Mouse (Mus musculus) frontal cortex, postnatal 25 days (tissue): ENCODE measurements around the gene Fads3.

Experiments
- DNase-seq, 2 experiments: peaks; one replicate each; pipeline ENCODE4 v3.0.0; 2022; ENCODE audit warnings: low spot score in 2 of 2

Gene Fads3

DNA sequence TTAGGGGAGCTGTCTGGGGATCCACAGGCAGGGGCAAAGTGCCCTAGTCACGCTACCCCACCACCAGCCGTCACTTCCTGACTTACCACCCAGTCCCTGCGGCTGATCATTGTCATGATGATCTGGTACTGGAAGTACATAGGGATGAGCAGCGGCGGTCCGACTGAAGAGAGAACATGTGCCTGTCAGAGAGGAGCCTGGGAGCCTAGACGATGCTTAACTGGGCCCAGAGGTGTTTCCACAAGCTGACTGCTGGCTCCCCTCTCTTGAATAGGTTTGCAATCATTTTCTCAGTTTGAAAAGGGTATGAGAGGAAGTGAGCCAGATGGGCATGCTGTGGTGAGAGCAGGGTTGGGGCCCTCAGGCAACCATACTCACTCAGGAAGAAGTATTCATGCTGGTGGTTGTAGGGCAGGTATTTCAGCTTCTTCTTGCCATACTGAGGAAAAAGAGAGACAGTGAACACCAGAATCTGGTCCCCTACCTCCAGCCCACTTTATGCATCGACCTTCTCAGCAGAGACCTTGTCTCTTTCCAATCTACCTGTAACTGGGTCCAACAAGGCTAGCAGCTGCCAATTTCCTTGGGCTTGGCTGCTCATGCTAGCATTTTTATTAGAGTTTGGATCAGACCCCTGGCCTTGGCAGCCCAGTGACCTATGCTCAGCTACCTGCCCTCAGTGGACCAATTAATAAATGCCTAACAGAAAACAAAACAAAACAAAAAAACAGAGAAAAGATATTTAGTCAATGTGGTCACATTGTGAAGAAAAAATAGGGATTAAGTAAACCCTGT lies 29.0 kb downstream of the Fads3 start:
- DNase-seq: no peak

DNA sequence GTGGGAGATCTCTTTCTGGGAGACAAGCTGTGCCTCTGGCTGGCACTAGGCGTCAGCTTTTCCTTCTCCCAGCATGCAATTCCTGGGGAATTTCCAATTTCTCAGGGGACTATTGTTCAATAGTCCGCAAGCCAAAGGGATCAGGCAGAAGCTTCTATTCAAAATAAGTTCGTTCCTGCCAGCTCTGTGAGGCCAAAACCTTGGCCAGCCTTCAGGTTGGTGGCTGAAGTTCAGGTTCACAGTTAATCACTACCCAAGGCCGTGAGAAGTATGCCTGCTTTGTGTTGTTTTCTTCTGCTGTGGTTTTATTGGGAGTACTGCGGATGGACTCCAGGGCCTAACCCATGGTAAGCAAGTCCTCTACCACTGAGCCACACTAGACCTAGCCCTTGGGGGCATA lies 29.8 kb downstream of the Fads3 start:
- DNase-seq: no peak

DNA sequence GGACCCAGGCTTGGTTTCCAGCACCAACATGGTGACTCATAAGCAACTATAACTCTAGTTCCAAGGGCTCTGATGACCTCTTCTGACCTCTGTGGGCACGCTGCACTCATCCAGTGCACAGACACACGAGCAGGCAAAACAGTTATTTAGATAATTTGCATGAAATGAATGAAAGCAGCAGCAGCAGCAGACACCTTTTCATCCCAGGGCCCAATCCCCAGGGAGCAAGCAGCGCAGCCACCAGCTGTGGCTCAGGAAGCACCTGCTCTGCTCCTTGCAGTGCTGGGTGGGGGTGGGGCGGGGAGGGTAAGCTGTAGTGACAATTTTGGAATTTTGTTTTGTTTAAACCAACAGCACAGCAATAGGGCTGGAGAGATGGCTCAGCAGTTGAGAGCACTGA lies 30.5 kb downstream of the Fads3 start:
- no peak for DNase-seq

DNA sequence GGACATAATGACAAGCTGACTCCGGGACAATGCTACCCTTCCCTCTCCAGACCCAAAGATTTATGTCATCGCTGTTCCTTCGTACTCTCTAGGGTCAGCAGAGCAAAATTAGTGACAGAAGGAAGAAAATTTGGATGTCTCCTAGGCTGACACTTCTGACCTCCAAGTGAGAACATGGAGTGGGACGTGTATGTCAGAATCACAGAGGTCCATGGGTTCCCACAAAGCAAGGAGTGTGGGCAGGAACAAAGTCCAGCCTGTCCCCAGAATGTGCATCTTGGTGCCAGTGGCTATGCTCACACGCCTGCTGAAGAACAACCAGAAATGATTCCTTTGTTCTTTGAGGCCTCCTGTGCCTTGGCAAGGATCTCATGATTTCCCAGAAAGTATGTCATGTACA lies 31.8 kb downstream of the Fads3 start:
- DNase-seq: no peak

DNA sequence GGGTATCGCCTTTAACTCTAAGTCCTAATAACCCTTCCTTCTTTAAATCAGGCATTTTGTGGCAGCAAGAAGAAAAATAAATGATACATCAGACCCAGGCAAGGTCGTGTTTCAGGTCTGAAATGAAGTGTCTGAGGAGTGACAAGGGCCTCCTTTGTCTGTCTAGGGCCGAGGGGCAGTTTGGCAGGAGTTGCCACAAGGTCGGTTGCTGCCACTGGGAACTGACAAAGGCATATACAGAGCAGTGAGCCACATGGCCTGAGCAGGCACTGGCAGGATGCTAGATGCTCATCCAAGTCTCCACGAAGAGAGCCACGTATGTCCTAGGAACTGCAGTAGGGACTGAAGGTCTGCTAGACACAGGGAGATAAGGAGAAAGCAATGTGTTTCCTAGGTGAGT lies 37.0 kb downstream of the Fads3 start:
- no peak for DNase-seq

DNA sequence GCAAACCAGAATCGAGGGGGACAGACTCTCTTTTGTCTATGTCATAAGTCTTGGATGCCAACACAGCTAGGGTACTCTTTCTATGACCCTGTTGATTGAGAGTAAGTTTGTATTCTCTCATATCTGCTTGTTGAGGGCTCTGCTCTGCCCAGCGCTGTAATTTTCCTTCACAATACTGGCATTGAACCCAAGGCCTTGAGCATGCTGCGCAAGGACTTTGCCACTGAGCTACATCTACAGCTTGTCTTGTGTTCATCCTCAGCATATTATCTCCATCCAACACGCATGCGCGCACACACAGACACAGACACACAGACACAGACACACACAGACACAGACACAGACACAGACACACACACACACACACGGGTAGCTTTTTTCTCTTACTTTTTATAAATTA lies 39.0 kb downstream of the Fads3 start:
- DNase-seq: no peak

DNA sequence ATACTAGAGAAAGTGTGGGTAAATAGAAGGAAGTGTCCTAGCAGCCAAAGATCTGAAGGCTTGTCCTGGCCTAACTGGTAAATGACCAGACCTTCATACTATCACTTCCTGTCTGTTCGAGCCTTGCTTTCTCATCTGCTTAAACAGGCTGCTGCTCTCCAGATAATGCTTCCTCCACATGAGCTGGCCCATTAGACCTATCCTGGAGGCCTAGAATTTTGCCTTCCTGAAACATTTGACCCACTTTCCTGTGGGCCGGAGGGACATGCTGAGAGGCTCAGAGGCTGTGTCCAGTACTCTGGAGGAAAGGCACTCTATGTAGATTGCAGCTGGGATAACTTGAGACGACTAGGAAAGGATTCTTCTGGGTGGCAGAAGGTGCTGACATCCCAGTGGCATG lies 40.7 kb downstream of the Fads3 start:
- no peak for DNase-seq

DNA sequence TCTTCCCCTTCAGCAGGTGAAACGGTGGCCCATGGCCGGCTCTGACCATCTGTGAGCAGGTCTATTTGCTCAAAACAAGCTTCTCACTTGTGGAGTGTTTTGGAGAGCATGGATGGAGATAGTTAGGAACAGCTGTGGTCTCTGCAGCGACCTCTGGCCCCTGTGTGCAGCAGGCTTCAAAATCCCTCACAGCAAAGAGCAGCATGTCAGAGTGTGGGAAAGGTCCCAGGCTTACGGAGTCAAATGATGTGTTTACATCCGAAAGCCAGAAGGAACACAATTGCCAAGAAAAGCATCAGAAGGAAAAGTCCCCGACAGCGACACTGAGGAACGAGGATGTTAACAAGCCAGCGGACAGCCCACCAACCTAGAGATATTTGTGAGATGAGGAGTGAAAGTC lies 44.1 kb downstream of the Fads3 start:
- no peak for DNase-seq

DNA sequence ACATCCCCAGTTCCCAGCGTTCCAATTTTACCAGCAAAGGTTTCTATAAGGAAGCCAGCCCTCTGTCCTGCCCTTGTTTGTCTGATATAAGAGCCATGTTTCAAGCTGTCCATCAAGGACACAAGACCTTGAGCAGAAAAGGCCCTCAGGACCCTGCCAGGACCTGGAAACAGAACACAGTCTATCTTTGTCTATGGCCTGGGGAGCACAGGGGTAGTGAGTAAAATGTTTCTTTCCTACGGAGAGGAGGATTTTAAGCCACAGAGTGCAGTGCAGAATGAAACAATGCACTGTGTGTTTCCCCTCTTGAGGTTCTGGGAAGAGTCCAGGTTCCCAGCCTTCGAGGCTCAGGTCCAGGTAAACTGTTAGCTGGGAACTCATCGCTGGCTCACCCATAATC lies 45.6 kb downstream of the Fads3 start:
- DNase-seq: no peak

DNA sequence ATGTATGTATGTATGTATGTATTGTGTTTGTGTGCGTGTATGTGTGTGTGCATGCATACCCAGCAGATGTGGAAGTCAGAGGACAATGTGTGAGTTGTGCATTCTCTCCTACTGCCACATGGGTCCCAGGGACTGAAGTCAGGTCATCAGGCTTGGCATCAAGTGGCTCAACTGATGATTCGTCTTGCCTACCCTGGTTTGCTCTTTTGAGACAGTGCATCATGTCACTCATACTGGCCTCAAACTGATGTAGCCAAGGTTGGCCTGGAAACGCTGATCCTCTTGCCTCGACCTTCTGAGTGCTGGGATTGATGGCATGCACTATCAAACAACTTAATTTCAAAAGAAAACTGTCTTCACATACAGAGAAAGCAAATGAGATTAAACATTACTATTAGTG lies 52.5 kb downstream of the Fads3 start:
- DNase-seq: no peak

DNA sequence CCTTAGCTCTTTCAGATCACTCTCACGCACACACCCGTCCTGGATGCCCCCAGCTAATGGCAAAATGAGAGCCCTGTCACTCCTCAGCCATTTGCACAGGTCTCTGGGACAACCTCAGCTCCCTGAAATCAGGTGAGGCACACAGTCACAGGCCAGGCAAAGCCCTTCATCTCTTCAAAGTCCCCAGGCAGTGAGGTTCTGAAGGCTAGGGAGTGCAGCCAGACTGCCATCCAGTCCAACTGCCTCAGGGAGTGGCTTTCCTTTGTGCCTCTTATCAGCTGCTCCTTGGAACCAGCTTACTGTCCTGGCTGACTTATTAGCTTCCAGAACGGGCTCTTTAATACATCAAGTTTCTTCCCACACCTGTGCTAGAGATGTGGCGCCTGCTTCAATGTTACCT lies 53.3 kb downstream of the Fads3 start:
- DNase-seq: no peak

DNA sequence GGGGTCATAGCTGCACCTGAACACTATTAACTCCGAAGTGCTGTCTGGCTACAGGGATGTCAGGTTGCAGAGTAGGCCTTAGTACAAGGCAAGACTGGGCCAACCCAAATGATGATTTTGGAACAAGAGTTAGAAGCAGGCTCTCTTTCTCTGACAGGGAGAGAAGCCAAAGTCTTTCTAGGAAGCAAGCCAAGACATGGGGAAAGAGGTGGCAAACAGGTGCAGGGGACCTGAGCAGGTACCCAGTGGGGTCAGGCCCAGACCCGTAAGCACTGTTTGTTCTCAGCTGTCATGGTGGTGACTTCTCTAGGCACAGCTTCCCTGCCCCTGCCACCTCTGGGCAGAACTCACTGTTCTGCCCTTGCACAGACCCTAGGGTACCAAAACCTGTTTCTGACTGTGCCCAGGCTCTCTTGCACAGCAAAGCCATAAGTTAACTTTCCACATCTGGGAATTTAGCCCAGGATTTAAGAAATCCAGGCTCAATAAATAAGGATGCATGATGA lies 55.1 kb downstream of the Fads3 start:
- DNase-seq: no peak

DNA sequence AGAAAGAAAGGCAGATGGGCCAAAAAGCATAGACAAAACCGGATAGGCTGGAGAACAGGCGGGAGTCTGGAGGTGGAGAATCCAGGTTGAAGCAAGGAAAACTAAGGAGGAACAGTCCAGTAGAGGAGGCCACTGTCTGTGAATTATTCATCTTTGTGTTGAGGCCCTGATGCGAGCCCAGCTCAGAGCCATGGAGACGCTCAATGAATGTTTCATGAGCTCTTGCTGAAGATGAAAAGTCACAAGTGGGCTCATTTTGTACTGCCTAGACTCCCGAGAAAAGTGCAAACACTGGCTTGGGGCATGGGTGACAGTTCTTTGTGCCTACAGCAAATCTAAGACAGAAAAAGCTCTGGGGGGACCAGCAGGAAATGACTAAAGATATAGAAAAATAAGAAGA lies 56.5 kb downstream of the Fads3 start:
- no peak for DNase-seq

DNA sequence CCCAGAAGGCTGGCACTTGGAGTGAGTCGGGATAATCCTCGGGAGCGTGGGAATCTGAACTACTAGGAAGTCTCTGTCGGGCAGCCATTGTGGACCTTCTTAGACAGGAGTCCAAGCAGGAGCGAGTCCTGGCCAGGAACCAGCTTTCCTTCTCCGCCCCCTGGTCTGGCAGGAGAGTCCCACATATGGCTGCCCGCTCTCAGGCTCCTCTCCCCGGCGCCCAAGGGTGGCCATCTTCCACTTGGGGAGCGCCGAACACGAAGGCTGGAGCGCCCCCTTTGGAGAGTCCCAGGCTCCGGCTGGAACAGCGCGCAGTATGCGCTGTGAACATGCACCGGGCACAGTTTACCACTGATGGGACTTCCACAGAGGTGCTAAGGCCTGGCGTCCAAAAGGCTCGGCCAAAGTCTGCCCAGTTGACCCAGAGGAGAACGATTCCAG lies 59.3 kb downstream of the Fads3 start:
- DNase-seq: peak; percentile 28 to 60

DNA sequence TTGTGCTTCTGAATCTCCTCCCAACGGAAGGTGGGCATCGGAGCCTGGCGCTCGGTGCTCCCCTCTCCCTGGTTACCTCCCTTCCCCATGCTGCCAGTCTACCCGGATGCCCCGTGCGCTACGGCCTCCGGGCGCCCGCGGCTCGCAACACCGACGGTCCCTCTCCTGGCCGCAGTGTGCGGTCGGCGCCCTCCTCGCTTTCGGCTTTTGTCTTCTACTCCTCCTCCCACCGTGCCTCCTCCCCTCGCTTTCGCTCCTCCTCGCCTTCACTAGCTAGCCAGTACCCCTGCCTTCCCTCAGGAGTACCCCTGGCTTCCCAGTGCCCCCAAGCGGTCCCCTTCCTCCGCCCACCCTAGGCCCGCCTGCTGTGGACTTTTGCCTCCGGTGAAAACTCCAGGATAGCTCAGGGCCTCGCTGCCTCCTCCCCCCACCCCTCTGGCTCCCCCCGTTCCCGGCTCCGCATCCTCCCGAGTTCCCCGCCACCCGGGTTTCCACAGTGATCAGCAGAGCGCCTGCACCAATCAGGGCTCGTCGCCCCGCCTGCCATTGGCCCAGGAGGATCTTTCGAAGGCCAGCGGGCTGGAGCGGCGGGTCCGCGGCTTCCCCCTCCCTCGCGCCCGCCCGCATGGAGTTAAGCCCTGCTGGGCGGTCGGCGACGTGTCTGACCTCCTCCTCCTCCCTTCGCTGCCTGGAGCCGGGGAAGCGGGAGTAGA lies 60.1 kb downstream of the Fads3 start, which contains the start of gene Fads2:
Fads2 (minus strand) TSS at position 406 of the 713 bp plus-strand sequence.
- DNase-seq: peak; percentile 72 to 77

DNA sequence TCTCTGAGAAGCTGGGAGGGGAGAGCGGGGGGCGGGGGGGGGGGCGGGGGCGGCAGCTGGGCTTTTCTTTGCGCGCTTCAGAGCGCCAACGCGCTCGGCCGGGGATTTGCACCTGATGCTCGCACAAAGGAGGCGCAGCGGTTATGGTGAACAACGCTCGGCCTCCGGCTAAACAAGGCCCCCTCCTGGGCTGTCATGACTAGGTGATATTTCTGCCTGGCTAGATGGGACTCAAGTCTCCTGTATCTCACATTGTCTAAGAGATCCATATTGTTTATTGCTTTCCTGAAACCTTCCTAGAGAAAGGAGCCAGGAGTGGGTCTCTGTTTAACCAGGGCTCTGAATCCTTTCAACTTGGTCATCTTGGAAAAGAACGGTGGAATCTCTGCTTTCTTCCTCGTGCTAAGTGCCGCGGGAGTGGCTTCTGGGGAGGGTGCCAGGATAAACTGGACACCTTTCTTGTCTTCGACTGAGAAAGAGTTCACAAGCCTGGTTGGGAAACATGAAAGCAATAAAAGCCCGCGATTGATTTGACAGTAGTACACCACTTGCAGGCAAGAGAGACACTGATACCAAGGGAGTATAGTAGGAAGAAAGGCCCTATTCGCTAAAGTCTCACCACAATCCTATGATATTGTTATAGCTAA lies 60.8 kb downstream of the Fads3 start:
- DNase-seq: peak in 1 of 2 experiments; percentile 17

DNA sequence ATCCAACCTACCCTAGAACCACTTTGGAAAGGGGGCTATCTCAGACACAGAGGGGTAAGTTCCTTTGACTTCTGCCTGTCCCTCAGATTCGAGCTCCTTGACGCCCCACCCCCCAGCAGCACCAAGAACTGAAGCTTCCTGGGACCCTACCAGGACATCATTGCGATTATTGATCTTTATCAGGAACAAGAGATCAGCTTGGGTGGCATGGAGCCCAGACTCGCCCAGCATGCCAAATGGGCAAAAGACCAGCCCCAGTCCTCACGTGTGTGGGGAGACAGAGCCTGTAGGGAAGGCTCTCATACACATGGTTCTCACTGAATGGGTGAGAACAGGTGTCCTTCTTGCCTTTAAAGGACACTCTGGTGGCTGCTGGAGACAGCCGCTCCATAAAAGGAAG lies 62.9 kb downstream of the Fads3 start:
- no peak for DNase-seq

DNA sequence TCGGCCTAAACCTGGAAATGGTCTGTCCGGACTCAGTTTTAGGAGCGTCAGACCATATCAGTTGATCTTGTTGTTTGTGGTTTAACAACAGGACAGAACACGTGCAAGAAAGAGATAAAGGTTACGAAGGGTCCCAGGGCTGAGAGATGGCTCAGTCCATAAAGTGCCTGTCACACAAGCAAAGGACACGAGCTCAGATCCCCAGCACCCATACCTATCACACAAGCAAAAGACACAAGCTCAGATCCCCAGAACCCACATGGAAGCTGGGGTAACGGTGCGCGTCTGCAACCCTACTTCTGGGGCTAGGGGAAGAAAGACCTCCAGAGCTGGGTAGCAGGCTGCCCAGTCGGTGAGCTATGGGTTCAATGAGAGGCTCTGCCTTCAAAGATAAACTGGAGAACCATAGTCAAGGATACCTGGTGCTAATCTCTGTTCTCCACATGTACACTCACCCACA lies 63.7 kb downstream of the Fads3 start:
- DNase-seq: no peak

DNA sequence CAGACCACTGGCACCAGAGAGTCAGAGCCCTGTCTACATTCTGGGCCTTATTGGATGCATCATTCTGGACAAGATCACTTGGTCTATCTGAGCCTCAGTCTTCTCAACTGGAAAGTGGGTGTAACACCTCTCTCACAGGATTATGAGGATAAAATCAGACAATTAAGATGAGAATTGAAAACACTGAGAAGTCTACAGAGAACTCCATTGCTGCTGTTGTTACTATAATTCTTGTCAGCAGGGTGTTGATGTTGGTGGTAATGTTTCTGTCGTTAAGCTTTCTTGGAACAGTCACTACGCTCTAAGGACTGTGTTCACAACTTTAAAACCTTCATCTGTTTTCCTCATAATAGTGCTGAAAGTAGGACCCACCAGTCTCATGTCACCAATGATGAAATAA lies 65.3 kb downstream of the Fads3 start:
- no peak for DNase-seq

DNA sequence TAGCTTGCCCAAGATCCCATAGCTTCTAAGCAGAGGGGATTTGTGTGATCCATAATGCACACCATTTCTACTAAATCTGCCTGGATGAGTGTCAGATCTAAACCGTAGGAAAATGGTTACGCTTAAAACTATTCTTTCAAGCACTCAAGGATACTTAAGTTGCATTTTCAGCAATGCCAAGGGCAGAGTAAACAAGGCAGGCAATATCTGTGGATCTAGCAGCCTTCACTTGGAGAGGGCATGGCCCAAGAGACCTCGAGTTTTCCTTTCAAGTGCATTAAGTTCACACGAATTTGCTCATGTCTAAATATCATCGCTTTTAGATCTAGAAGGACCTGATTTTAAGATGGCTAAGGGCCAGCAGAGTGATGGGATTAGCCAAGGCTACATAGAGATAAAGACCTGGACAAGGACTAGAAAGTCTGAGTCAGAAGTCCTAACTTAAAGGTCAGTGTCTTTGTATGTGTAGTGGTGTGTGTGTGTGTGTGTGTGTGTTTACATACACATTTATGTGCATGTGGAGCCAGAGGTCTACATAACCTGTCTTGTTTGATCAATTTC lies 65.8 kb downstream of the Fads3 start:
- DNase-seq: no peak

DNA sequence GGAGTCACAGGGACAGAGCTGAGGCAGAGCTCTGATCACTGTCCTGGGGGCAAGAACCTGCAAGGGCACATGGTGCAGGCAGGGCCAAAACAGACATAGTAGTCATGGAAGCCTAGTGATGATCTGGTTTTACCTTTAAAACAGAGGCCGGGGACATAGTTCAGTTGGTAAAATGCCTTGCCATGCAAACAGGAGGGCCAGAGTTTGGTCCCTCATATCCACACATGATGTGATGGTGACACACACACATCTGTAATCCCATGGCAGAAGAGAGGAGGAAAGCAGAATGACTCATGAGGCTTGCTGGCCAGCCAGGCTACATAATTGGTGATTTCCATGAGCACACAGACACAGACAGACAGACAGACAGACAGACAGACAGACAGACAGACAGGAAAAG lies 66.8 kb downstream of the Fads3 start:
- DNase-seq: no peak

DNA sequence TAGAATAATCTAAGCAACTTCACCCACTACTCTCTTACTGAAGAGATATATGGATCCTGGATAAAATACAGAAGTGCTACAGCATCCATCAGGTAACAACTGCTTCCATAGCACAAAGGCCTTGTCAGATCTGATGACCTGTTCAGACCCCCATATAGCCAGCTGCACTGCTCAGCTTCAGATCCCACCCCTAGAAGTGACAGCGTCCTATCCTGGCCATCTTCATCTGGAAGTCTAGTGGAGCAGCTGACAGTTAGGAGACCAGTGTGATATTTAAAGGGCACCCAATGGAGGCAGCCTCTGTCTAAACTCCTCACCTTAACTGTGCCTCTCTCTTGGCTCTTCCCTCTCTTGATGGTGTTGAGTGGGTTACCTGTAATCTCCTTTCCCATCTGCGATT lies 67.3 kb downstream of the Fads3 start:
- no peak for DNase-seq
